Mouse (Mus musculus) limb, embryonic 14.5 days (tissue): ENCODE measurements around the gene Tedc2. TPM values are rescaled to one million over a fixed set of nuclear protein-coding genes. Genes with fewer than 3 reads are reported as not detected.

Experiments used
- ATAC-seq: fragments of 200-750 bp; cut with Nextera tagmentation; 2 replicates; pipeline ENCODE4 v1.8.0; 2017; ENCODE audit warnings: low read depth, moderate number of reproducible peaks, moderate TSS enrichment; ENCODE audit not compliant: low FRiP score
- DNase-seq: peaks from one replicate; pipeline ENCODE4 v3.0.0-alpha.2; 2015; ENCODE audit warnings: low spot score
- H3K27ac ChIP-seq: fragments of 300-500 bp; sonication (generic); replicated peaks from 2 replicates; pipeline ENCODE4 v1.5.1; 2014; ENCODE audit warnings: low read depth, mild to moderate bottlenecking, low read length, moderate library complexity, mixed read lengths
- H3K27me3 ChIP-seq: fragments of 300-500 bp; sonication (generic); 2 replicates; pipeline ENCODE4 v1.6.1; 2014; ENCODE audit warnings: low read length, mixed read lengths; ENCODE audit not compliant: control insufficient read depth, insufficient read depth
- H3K36me3 ChIP-seq: fragments of 300-500 bp; sonication (generic); 2 replicates; pipeline ENCODE4 v1.6.1; 2014; ENCODE audit warnings: mild to moderate bottlenecking, low read length, moderate library complexity, mixed read lengths; ENCODE audit not compliant: control insufficient read depth, insufficient read depth
- H3K4me1 ChIP-seq: fragments of 300-500 bp; sonication (generic); 2 replicates; pipeline ENCODE4 v1.6.1; 2014; ENCODE audit warnings: antibody characterized with exemption, low read length, mixed read lengths; ENCODE audit not compliant: control insufficient read depth, insufficient read depth
- H3K4me2 ChIP-seq: fragments of 300-500 bp; sonication (generic); replicated peaks from 2 replicates; pipeline ENCODE4 v1.6.1; 2014; ENCODE audit warnings: low read depth, mild to moderate bottlenecking, low read length, moderate library complexity; ENCODE audit not compliant: severe bottlenecking
- H3K4me3 ChIP-seq: fragments of 300-500 bp; sonication (generic); replicated peaks from 2 replicates; pipeline ENCODE4 v1.5.1; 2014; ENCODE audit warnings: low read length
- H3K9ac ChIP-seq: fragments of 300-500 bp; sonication (generic); 2 replicates; pipeline ENCODE4 v1.6.1; 2014; ENCODE audit warnings: mild to moderate bottlenecking, low read depth, low read length, moderate library complexity; ENCODE audit not compliant: severe bottlenecking
- H3K9me3 ChIP-seq: fragments of 300-500 bp; sonication (generic); 2 replicates; pipeline ENCODE4 v1.6.1; 2016; ENCODE audit warnings: low read length; ENCODE audit not compliant: control insufficient read depth
- POLR2A ChIP-seq: fragments of 200-500 bp; IDR thresholded peaks from 2 replicates; pipeline ENCODE4 v1.8.0; 2012; ENCODE audit warnings: inconsistent platforms, mild to moderate bottlenecking, moderate library complexity, borderline replicate concordance; ENCODE audit not compliant: insufficient read depth, insufficient read length; ENCODE audit errors: extremely low read depth
- WGBS: fragments of 180-500 bp; shearing (Covaris S2); extraction: QIAGEN DNeasy Blood & Tissue Kit; methylation state at CpG from one replicate; pipeline ENCODE4 v1.1.7; 2014; 5-methylcytosine and 5-hydroxymethylcytosine counted together
- polyA plus RNA-seq, 2 experiments: library from polyadenylated mRNA; depleted of rRNA in 1 of 2; stranded (reverse) in 1 of 2; unstranded in 1 of 2; fragments of >200 nt; fragmentation: Nextera tagmentation in 1 of 2; extraction: Ambion mirVana in 1 of 2; gene quantifications; 2 replicates each; pipeline versions ENCODE4 v1.2.1 to v1.2.3; 2012 to 2014

The Tedc2 gene
- polyA plus RNA-seq, 2 experiments = 10.2 to 35.4 TPM

DNA sequence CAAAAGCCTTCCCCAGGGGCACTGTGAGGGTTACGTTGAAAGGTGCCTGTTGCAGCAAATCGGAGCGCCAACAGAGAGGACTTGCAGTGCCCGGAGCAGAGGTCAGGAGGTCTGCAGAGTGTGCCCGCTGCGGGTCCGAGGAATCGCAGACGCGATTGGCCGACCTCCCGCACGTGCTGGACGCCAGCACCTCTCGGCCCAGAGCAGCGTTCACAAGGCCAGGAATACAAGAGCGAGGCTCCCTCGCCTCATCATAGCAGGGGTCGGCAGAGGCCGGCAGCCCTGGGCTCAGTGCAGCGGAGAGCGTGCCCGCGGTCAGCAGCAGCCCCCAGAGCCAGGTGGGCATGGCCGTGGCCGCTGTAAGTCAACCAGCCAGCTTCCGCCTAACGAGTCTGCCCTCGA, 12.0 kb downstream of the Tedc2 start:
- Histone ChIP-seq H3K27ac (peak overlapping the region; percentile 90), H3K9me3 (no peaks in the 10 kb centered on the region), H3K9ac (peak overlapping the region; percentile 83), H3K36me3 (0 out of 2 replicates have a peak, but pooled peaks cover 2% of the 10 kb centered on the region), H3K4me2 (peak overlapping the region; percentile 96), H3K27me3 (no peaks in the 10 kb centered on the region), H3K4me1 (peaks cover 66% of the 10 kb centered on the region), H3K4me3 (peak overlapping the region; percentile 73)
- WGBS = 3% methylated on average over 9 of the region's 29 CpGs
- TF ChIP-seq POLR2A = no peak
- DNase-seq (no peak), ATAC-seq (no peak)

GRCm38 (mm10) chr17:24207768-24208640, 12.6 kb downstream of the Tedc2 start:
- WGBS = 54% methylated on average over 34 of the region's 34 CpGs
- no peak for TF ChIP-seq POLR2A
- Histone ChIP-seq H3K9me3 (no peaks in the 10 kb centered on the region), H3K27me3 (no peaks in the 10 kb centered on the region), H3K27ac (peak overlapping the region; percentile 90), H3K4me2 (peak overlapping the region; percentile 96), H3K4me3 (peak overlapping the region; percentile 73), H3K4me1 (peaks cover 73% of the 10 kb centered on the region), H3K9ac (peak overlapping the region; percentile 83), H3K36me3 (0 out of 2 replicates have a peak, but pooled peaks cover 2% of the 10 kb centered on the region)
- no peak for ATAC-seq
- no peak for DNase-seq

- Histone ChIP-seq H3K36me3 (0 out of 2 replicates have a peak, but pooled peaks cover 2% of the 10 kb centered on the region), H3K4me3 (peak overlapping the region; percentile 73), H3K4me1 (peaks cover 77% of the 10 kb centered on the region), H3K9me3 (no peaks in the 10 kb centered on the region), H3K27ac (0 out of 2 replicates have a peak overlapping the region, but pooled peaks have one; percentile 26), H3K9ac (peak overlapping the region; percentile 69), H3K4me2 (peak overlapping the region; percentile 96), H3K27me3 (no peaks in the 10 kb centered on the region)
- 5% methylated on average over 52 of the region's 62 CpGs for WGBS
- no peak for TF ChIP-seq POLR2A
- ATAC-seq (no peak), DNase-seq (peak; percentile 74)
Measured at GRCm38 (mm10) chr17:24206451-24207351, 13.9 kb downstream of the Tedc2 start.

GRCm38 (mm10) chr17:24205908-24206361, 14.7 kb downstream of the Tedc2 start:
- Histone ChIP-seq H3K4me2 (peak overlapping the region; percentile 96), H3K9me3 (no peaks in the 10 kb centered on the region), H3K4me1 (peaks cover 69% of the 10 kb centered on the region), H3K27me3 (no peaks in the 10 kb centered on the region), H3K4me3 (peak overlapping the region; percentile 73), H3K9ac (peak overlapping the region; percentile 69), H3K36me3 (0 out of 2 replicates have a peak, but pooled peaks cover 2% of the 10 kb centered on the region), H3K27ac (peak overlapping the region; percentile 48; the same call in 1 of the 2 replicates)
- no peak for DNase-seq
- 11% methylated on average over 15 of the region's 15 CpGs for WGBS
- no peak for TF ChIP-seq POLR2A
- 0 out of 2 replicates have a peak, but pooled peaks have one; percentile 0 for ATAC-seq
